Mouse (Mus musculus) CH12.LX (cell line): ENCODE results near the gene Aph1a.

Experiments
- BHLHE40 ChIP-seq: IDR thresholded peaks from 2 replicates; pipeline ENCODE4 v1.6.1; 2011; ENCODE audit warnings: mild to moderate bottlenecking, low read depth, low read length, improper control_type of control experiment
- CHD2 ChIP-seq: IDR thresholded peaks from 2 replicates; pipeline ENCODE4 v1.6.1; 2011; ENCODE audit warnings: low read length, improper control_type of control experiment
- CTCF ChIP-seq, 2 experiments: IDR thresholded peaks in 1 of 2; conservative IDR thresholded peaks in 1 of 2; 2 replicates each; pipeline ENCODE4 v1.5.1; 2011 to 2012; ENCODE audit warnings: low read depth in 2 of 2, low read length in 2 of 2, improper control_type of control experiment in 1 of 2, inconsistent platforms in 1 of 2, mild to moderate bottlenecking in 1 of 2, moderate library complexity in 1 of 2
- ETS1 ChIP-seq: conservative IDR thresholded peaks from 2 replicates; pipeline ENCODE4 v1.6.1; 2012; ENCODE audit warnings: low read depth, mild to moderate bottlenecking, inconsistent platforms, low read length, improper control_type of control experiment, moderate library complexity
- IRF4 ChIP-seq: IDR thresholded peaks from 2 replicates; pipeline ENCODE4 v1.6.1; 2014; ENCODE audit warnings: low read depth, mild to moderate bottlenecking, inconsistent platforms, low read length, improper control_type of control experiment
- MAZ ChIP-seq: IDR thresholded peaks from 2 replicates; pipeline ENCODE4 v1.6.1; 2012; ENCODE audit warnings: low read depth, mild to moderate bottlenecking, inconsistent platforms, low read length, improper control_type of control experiment, moderate library complexity
- MXI1 ChIP-seq: IDR thresholded peaks from 2 replicates; pipeline ENCODE4 v1.6.1; 2011; ENCODE audit warnings: mild to moderate bottlenecking, low read depth, low read length, improper control_type of control experiment
- NELFE ChIP-seq: IDR thresholded peaks from 2 replicates; pipeline ENCODE4 v1.6.1; 2011; ENCODE audit warnings: low read depth, low read length, improper control_type of control experiment
- POLR2A ChIP-seq: IDR thresholded peaks from 2 replicates; pipeline ENCODE4 v1.6.1; 2011; ENCODE audit warnings: low read depth, mild to moderate bottlenecking, improper control_type of control experiment, low read length
- POLR2AphosphoS2 ChIP-seq: IDR thresholded peaks from 2 replicates; pipeline ENCODE4 v1.6.1; 2011; ENCODE audit warnings: low read depth, low read length, improper control_type of control experiment
- RAD21 ChIP-seq: IDR thresholded peaks from 2 replicates; pipeline ENCODE4 v1.6.1; 2011; ENCODE audit warnings: low read depth, mild to moderate bottlenecking, low read length, improper control_type of control experiment, moderate library complexity
- RCOR1 ChIP-seq: conservative IDR thresholded peaks from 2 replicates; pipeline ENCODE4 v1.6.1; 2012; ENCODE audit warnings: low read depth, mild to moderate bottlenecking, inconsistent platforms, low read length, improper control_type of control experiment
- SIN3A ChIP-seq: IDR thresholded peaks from 2 replicates; pipeline ENCODE4 v1.6.1; 2012; ENCODE audit warnings: low read length, improper control_type of control experiment, inconsistent platforms
- ZC3H11A ChIP-seq: IDR thresholded peaks from 2 replicates; pipeline ENCODE4 v1.6.1; 2012; ENCODE audit warnings: low read depth, mild to moderate bottlenecking, inconsistent platforms, low read length, improper control_type of control experiment

GRCm38 (mm10) chr3:95865050-95865449 lies 28.7 kb upstream of the Aph1a start:
- no peak for TF ChIP-seq CTCF (conservative IDR thresholded peaks at IDR 0.05 in 1 of 2, IDR thresholded peaks at IDR 0.05 in 1 of 2; ENCODE audit: low read depth in 2 of 2, low read length in 2 of 2)
- no peak for TF ChIP-seq MXI1
- TF ChIP-seq CHD2: no peak
- TF ChIP-seq RAD21: no peak
- TF ChIP-seq BHLHE40: no peak
- no peak for TF ChIP-seq POLR2A
- no peak for TF ChIP-seq IRF4
- no peak for TF ChIP-seq ZC3H11A
- TF ChIP-seq SIN3A: no peak
- TF ChIP-seq NELFE: no peak
- TF ChIP-seq MAZ: no peak
- no peak for TF ChIP-seq POLR2AphosphoS2
- no peak for TF ChIP-seq ETS1
- no peak for TF ChIP-seq RCOR1
